Mouse (Mus musculus) heart, postnatal 0 days (tissue): ENCODE data around the gene 9530068E07Rik. TPM values are rescaled to one million over a fixed set of nuclear protein-coding genes. Genes with fewer than 3 reads are reported as not detected.
"Not testable (repeated sequence)": the region's sequence is repeated elsewhere in the genome, so short reads cannot be mapped to it uniquely, and the experiment has no call there.

Experiments
- ATAC-seq: fragments of 200-750 bp; cut with Nextera tagmentation; 2 replicates; pipeline ENCODE4 v1.8.0; 2017; ENCODE audit warnings: low read depth, moderate number of reproducible peaks, moderate library complexity; ENCODE audit not compliant: insufficient read depth
- DNase-seq: peaks from one replicate; pipeline ENCODE4 v3.0.0-alpha.2; 2016; ENCODE audit warnings: low spot score
- H3K27ac ChIP-seq: fragments of 300-500 bp; sonication (generic); 2 replicates; pipeline ENCODE4 v1.5.1; 2014; ENCODE audit warnings: low read depth, mild to moderate bottlenecking
- H3K27me3 ChIP-seq: fragments of 300-500 bp; sonication (generic); 2 replicates; pipeline ENCODE4 v1.6.1; 2014; ENCODE audit warnings: low read length, mixed read lengths; ENCODE audit not compliant: control insufficient read depth, insufficient read depth
- H3K36me3 ChIP-seq: fragments of 300-500 bp; sonication (generic); replicated peaks from 2 replicates; pipeline ENCODE4 v1.6.1; 2014; ENCODE audit warnings: low read length, mixed read lengths; ENCODE audit not compliant: control insufficient read depth, insufficient read depth
- H3K4me1 ChIP-seq: fragments of 300-500 bp; sonication (generic); 2 replicates; pipeline ENCODE4 v1.6.1; 2014; ENCODE audit warnings: antibody characterized with exemption; ENCODE audit not compliant: control insufficient read depth, insufficient read depth
- H3K4me2 ChIP-seq: fragments of 300-500 bp; sonication (generic); 2 replicates; pipeline ENCODE4 v1.6.1; 2014; ENCODE audit warnings: low read depth, mild to moderate bottlenecking, low read length, moderate library complexity
- H3K4me3 ChIP-seq: fragments of 300-500 bp; sonication (generic); 2 replicates; pipeline ENCODE4 v1.5.1; 2014; ENCODE audit warnings: low read depth, low read length
- H3K9ac ChIP-seq: fragments of 300-500 bp; sonication (generic); replicated peaks from 2 replicates; pipeline ENCODE4 v1.6.1; 2014; ENCODE audit warnings: low read depth, low read length, mixed read lengths
- H3K9me3 ChIP-seq: fragments of 300-500 bp; sonication (generic); replicated peaks from 2 replicates; pipeline ENCODE4 v1.6.1; 2016; ENCODE audit warnings: low read length; ENCODE audit not compliant: control insufficient read depth
- CTCF ChIP-seq: IDR thresholded peaks from 2 replicates; pipeline ENCODE4 v1.5.1; 2016; ENCODE audit warnings: antibody characterized with exemption, control low read depth, low read depth
- EP300 ChIP-seq: IDR thresholded peaks from 2 replicates; pipeline ENCODE4 v1.6.1; 2016; ENCODE audit warnings: antibody characterized with exemption, low read depth
- WGBS: fragments of 180-500 bp; shearing (Covaris S2); extraction: QIAGEN DNeasy Blood & Tissue Kit; methylation state at CpG from one replicate; pipeline ENCODE4 v1.1.7; 2014; 5-methylcytosine and 5-hydroxymethylcytosine counted together
- polyA plus RNA-seq: library from polyadenylated mRNA; unstranded; fragments of >200 nt; fragmentation: Nextera tagmentation; extraction: Ambion mirVana; gene quantifications from 2 replicates; pipeline ENCODE4 v1.2.1, GENCODE M21; 2015
- total RNA-seq: library from RNA; depleted of rRNA; stranded (reverse); fragments of >200 nt; gene quantifications from 2 replicates; pipeline ENCODE4 v1.2.3, GENCODE M21; 2014; ENCODE audit warnings: low replicate concordance

The 9530068E07Rik gene
- total and polyA plus RNA-seq, 2 experiments from 2014 or later = 133 to 149 TPM

DNA sequence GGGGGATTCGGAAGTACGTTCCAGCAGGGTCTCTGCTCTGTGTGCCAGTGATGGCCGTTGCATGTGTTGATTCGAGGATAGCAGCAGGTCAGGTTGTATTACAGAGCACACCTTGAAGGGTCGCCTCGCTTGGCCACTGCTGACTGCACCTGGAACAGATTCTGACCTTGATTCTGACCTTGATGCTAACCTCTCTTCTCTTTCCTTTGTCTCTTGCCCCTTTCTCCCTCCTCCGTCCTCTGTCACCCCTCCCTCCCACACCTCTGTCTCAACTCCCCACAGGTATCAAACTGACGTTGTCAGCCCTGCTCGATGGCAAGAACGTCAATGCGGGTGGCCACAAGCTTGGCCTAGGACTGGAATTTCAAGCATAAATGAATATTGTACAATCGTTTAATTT is 8.1 kb upstream of the 9530068E07Rik start:
- Histone ChIP-seq H3K27me3 (no peaks in the 10 kb centered on the region), H3K4me3 (no peak overlapping the region), H3K27ac (no peak overlapping the region), H3K9ac (no peak overlapping the region), H3K36me3 (peaks cover 71% of the 10 kb centered on the region), H3K4me1 (no peaks in the 10 kb centered on the region), H3K9me3 (no peaks in the 10 kb centered on the region), H3K4me2 (no peak overlapping the region)
- no peak for ATAC-seq
- 86% methylated on average over 12 of the region's 12 CpGs for WGBS
- TF ChIP-seq EP300 = no peak
- no peak for TF ChIP-seq CTCF
- DNase-seq = no peak

DNA sequence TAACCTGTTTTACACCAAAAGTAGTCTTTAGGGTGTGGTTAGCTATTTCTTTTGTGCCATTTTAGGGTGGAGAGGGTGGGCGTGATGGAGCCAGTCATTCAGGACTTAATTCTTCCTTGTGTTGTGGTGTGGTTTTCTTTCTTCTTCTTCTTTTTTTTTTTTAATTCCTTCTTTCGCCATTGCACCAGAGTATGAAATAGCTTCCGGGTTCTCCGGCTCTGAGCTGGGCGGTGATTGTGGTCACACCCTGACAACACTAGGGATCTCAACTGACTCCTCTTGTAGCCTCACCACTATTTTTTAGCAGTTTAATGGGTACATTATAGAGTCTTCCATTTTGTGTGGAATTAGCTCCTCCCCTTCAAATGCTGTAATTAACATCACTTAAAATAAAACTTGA is 7.2 kb upstream of the 9530068E07Rik start:
- H3K9me3 ChIP-seq, DNase-seq, H3K27ac ChIP-seq, H3K4me3 ChIP-seq, ATAC-seq, H3K27me3 ChIP-seq, H3K9ac ChIP-seq, H3K4me2 ChIP-seq, H3K4me1 ChIP-seq: not testable (repeated sequence)
- peaks cover 62% of the 10 kb centered on the region for H3K36me3 ChIP-seq
- 93% methylated on average over 5 of the region's 5 CpGs for WGBS

DNA sequence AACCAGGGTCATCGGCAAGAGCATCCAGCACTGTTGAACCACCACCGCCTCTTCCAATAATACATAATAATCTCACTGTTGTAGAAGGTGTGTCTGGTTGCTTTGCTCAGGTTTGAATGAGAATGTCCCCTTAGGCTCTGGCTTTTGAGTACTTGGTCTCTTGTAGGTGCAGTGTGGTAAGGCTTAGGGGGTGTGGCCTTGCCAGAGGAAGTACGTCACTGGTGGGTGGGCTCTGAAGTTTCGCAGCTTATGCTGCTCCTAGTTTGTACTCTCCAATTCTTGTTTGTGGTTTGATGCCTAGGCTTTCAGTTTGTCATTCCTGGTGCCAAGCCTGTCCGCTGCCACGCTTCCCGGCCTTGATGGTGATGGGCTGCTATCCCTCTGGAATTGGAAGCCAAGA is 6.3 kb upstream of the 9530068E07Rik start:
- no peak overlapping the region for H3K4me3 ChIP-seq
- no peak overlapping the region for H3K27ac ChIP-seq
- no peak for DNase-seq
- 90% methylated on average over 7 of the region's 7 CpGs for WGBS
- ATAC-seq = 0 out of 2 replicates have a peak, but pooled peaks have one; percentile 30
- no peak overlapping the region for H3K9ac ChIP-seq
- no peaks in the 10 kb centered on the region for H3K9me3 ChIP-seq
- no peaks in the 10 kb centered on the region for H3K27me3 ChIP-seq
- TF ChIP-seq CTCF (no peak), EP300 (no peak)
- H3K4me1 ChIP-seq = no peaks in the 10 kb centered on the region
- H3K36me3 ChIP-seq = peaks cover 54% of the 10 kb centered on the region
- H3K4me2 ChIP-seq = no peak overlapping the region

DNA sequence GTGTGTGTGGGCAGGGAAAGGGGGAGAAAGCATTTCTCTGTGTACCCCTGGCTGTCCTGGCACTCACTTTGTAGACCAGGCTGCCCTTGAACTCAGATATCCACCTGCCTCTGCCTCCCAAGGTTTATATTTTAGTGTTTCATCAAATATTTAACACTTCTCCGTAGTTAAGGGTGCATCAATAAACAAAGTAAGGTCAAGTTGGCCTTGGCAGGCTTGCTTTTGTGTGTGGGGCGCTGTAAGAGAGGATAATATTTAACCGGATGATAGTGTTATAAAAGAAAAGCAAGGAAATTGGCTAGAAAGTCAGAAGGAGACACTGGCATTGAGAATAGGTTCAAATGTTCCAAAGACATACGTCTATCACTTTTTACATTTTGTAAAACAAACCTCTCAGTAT is 1.7 kb upstream of the 9530068E07Rik start:
- Histone ChIP-seq H3K4me3 (no peak overlapping the region), H3K36me3 (0 out of 2 replicates have a peak, but pooled peaks cover 9% of the 10 kb centered on the region), H3K4me2 (no peak overlapping the region), H3K27ac (no peak overlapping the region), H3K9ac (no peak overlapping the region), H3K4me1 (0 out of 2 replicates have a peak, but pooled peaks cover 5% of the 10 kb centered on the region), H3K27me3 (no peaks in the 10 kb centered on the region), H3K9me3 (no peaks in the 10 kb centered on the region)
- TF ChIP-seq EP300 (no peak), CTCF (no peak)
- ATAC-seq (no peak), DNase-seq (no peak)
- 76% methylated on average over 4 of the region's 4 CpGs for WGBS

DNA sequence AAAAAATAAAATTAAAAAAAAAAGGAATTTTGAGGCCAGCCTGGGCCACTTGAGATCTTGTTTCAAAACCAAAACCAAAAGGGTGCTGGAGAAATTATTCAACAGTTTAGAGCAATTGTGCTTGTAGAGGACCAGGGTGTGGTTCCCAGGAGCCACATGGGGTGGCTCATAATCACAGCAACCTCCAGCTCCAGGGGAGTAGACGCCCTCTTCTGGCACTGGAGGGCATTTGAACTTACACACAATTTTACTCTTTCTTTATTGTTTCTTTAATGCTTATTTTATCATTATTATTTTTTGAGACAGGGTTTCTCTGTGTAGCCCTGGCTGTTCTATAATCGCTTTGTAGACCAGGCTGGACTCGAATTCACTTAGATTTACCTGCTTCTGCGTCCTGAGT is 885 bp upstream of the 9530068E07Rik start:
- 29% methylated on average over 4 of the region's 4 CpGs for WGBS
- no peak for ATAC-seq
- no peak overlapping the region for H3K27ac ChIP-seq
- no peaks in the 10 kb centered on the region for H3K27me3 ChIP-seq
- no peak overlapping the region for H3K4me3 ChIP-seq
- TF ChIP-seq CTCF (no peak), EP300 (no peak)
- H3K9me3 ChIP-seq = no peaks in the 10 kb centered on the region
- 0 out of 2 replicates have a peak, but pooled peaks cover 3% of the 10 kb centered on the region for H3K36me3 ChIP-seq
- no peak for DNase-seq
- H3K4me2 ChIP-seq = no peak overlapping the region
- 0 out of 2 replicates have a peak, but pooled peaks cover 5% of the 10 kb centered on the region for H3K4me1 ChIP-seq
- H3K9ac ChIP-seq = no peak overlapping the region

DNA sequence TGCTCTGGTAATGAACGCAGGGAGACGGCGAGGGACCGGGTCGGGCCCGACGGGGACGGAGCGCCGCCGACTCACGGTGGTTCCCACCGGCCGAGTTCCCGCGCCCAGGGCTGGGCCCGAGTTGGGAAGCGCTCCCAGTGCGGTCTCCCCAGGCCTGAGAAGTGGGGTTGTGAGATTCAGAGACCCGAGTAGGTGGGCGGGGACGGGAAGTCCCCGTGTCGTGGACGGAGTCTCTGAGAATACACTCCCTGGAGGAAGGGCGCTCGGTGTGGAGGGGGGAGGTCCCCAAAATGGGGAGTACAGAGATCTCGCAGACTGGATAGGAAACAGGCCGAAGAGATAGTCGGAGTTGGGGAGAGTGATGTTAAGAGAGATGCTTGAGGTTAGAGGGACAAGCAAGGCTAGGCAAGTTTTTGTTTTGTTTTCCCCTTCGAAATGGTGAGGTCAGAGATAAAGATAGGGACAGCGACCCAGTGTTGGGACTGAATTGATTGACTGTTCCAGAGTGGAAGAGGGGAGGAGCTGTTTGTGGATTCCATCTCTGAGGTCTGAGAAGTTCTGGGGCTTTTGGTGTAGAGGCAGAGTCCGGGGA is 465 bp downstream of the 9530068E07Rik start:
- ATAC-seq (peak; percentile 75), DNase-seq (peak; percentile 70)
- no peak for TF ChIP-seq EP300
- TF ChIP-seq CTCF = no peak
- Histone ChIP-seq H3K27ac (peak overlapping the region; percentile 95), H3K27me3 (no peaks in the 10 kb centered on the region), H3K4me2 (peak overlapping the region; percentile 73), H3K9ac (peak overlapping the region; percentile 96), H3K36me3 (no peaks in the 10 kb centered on the region), H3K9me3 (no peaks in the 10 kb centered on the region), H3K4me1 (0 out of 2 replicates have a peak, but pooled peaks cover 5% of the 10 kb centered on the region), H3K4me3 (peak overlapping the region; percentile 89)
- under 1% methylated on average over 33 of the region's 33 CpGs for WGBS
